Mouse (Mus musculus) liver, embryonic 13.5 days (tissue): ENCODE results near the gene Fyn. TPM values are rescaled to one million over a fixed set of nuclear protein-coding genes. Genes with fewer than 3 reads are reported as not detected.

Experiments
- ATAC-seq: fragments of 200-750 bp; cut with Nextera tagmentation; 2 replicates; pipeline ENCODE4 v1.8.0; 2017; ENCODE audit warnings: low read depth, mild to moderate bottlenecking, moderate number of reproducible peaks, moderate library complexity
- DNase-seq: peaks from one replicate; pipeline ENCODE4 v3.0.0; 2022
- H3K27ac ChIP-seq: fragments of 300-500 bp; sonication (generic); 2 replicates; pipeline ENCODE4 v1.5.1; 2015; ENCODE audit warnings: moderate library complexity, mild to moderate bottlenecking, inconsistent platforms
- H3K27me3 ChIP-seq: fragments of 300-500 bp; sonication (generic); 2 replicates; pipeline ENCODE4 v1.6.1; 2015; ENCODE audit warnings: mild to moderate bottlenecking, inconsistent platforms
- H3K36me3 ChIP-seq: fragments of 300-500 bp; sonication (generic); 2 replicates; pipeline ENCODE4 v1.6.1; 2015; ENCODE audit warnings: mild to moderate bottlenecking, inconsistent platforms
- H3K4me1 ChIP-seq: fragments of 300-500 bp; sonication (generic); replicated peaks from 2 replicates; pipeline ENCODE4 v1.6.1; 2015; ENCODE audit warnings: inconsistent platforms
- H3K4me2 ChIP-seq: fragments of 300-500 bp; sonication (generic); 2 replicates; pipeline ENCODE4 v1.6.1; 2015; ENCODE audit warnings: inconsistent platforms, mild to moderate bottlenecking, moderate library complexity
- H3K4me3 ChIP-seq: fragments of 300-500 bp; sonication (generic); replicated peaks from 2 replicates; pipeline ENCODE4 v1.5.1; 2015; ENCODE audit warnings: mild to moderate bottlenecking, inconsistent platforms
- H3K9ac ChIP-seq: fragments of 300-500 bp; sonication (generic); 2 replicates; pipeline ENCODE4 v1.6.1; 2015; ENCODE audit warnings: mild to moderate bottlenecking, inconsistent platforms
- H3K9me3 ChIP-seq: fragments of 300-500 bp; sonication (generic); replicated peaks from 2 replicates; pipeline ENCODE4 v1.6.1; 2016; ENCODE audit warnings: inconsistent platforms
- WGBS: fragments of 180-500 bp; shearing (Covaris S2); methylation state at CpG from one replicate; pipeline ENCODE4 v1.1.7; 2015; ENCODE audit not compliant: insufficient replicate concordance; 5-methylcytosine and 5-hydroxymethylcytosine counted together
- polyA plus RNA-seq: library from polyadenylated mRNA; unstranded; fragments of >200 nt; fragmentation: Nextera tagmentation; extraction: Ambion mirVana; gene quantifications from 2 replicates; pipeline ENCODE4 v1.2.1, GENCODE M21; 2015

Gene Fyn
- polyA plus RNA-seq, 1 experiment from 2014 or later, result 6.5 TPM

DNA sequence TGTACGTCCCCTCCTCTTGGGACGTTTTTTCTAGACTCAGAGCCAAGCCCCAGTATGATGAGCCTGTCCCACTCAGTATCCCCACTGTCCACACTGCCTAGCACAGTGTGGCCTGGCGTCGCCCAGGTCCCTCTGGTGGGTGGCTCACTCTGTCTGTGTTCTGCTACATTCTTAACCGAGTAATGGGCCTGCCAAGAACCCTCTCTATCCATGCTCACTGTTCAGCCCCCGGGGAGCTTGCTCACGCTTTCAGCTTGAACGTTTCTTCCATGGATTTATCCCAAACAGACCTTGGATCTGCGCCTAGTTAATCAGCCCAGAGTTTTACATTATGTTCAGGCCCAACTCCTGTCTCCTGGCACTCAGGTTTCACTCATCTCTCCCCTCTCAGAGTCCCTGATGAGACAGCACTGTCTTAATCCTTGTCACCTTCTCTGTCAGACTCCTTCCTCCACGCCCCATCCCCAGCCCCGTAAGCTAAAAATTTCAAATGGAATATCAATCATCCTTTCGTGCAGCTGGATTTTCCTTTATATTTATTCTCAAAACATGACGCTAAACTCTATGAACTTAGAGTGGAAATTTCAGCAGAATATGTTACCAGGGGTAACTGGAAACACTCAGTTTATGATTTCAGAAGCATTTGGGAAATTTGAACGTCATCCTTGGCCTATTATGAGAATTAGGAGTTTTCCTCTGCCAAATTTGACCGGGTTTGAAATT lies 174.0 kb downstream of the Fyn start:
- ATAC-seq, result no peak
- H3K27ac ChIP-seq, result no peak overlapping the region
- WGBS, result 74% methylated on average over 15 of the region's 15 CpGs

DNA sequence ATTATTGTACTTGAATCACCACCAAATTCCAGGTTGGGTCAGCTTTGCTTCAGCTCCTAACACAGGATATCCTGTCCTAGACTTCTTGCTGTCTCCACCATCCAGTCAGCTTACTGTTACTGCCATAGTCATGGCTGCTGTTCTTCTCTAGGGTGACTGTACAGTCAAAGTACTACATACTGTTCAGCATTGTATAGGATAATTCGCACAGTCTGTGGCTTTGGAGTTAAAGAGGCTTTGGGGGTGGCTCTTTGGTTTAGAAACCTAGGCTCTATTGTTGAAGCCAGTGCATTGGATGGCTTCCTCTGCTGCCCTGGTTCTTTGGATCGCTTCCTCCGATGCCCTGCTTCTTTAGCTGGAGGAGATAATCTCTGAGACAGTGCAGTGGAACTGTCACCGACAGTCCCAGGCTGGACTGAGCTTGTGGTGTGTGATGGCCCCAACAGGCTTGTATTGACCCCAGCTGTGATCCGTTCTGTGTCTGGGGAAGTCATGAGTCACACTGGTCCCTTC lies 174.7 kb downstream of the Fyn start:
- DNase-seq, result no peak
- H3K36me3 ChIP-seq, result 0 out of 2 replicates have a peak, but pooled peaks cover 2% of the 10 kb centered on the region
- no peak overlapping the region for H3K9ac ChIP-seq
- H3K4me1 ChIP-seq, result 0 out of 2 replicates have a peak, but pooled peaks cover 5% of the 10 kb centered on the region
- no peak for ATAC-seq
- H3K9me3 ChIP-seq, result no peaks in the 10 kb centered on the region
- no peaks in the 10 kb centered on the region for H3K27me3 ChIP-seq
- 78% methylated on average over 5 of the region's 5 CpGs for WGBS
- no peak overlapping the region for H3K4me3 ChIP-seq
- no peak overlapping the region for H3K4me2 ChIP-seq
- H3K27ac ChIP-seq, result no peak overlapping the region

More for the DNA sequence above, 174.0 kb downstream of the Fyn start:
- 0 out of 2 replicates have a peak, but pooled peaks cover 5% of the 10 kb centered on the region for H3K4me1 ChIP-seq
- no peak for DNase-seq
- no peak overlapping the region for H3K9ac ChIP-seq
- no peak overlapping the region for H3K4me3 ChIP-seq
- H3K36me3 ChIP-seq, result 0 out of 2 replicates have a peak, but pooled peaks cover 2% of the 10 kb centered on the region
- no peaks in the 10 kb centered on the region for H3K9me3 ChIP-seq
- no peaks in the 10 kb centered on the region for H3K27me3 ChIP-seq
- no peak overlapping the region for H3K4me2 ChIP-seq

DNA sequence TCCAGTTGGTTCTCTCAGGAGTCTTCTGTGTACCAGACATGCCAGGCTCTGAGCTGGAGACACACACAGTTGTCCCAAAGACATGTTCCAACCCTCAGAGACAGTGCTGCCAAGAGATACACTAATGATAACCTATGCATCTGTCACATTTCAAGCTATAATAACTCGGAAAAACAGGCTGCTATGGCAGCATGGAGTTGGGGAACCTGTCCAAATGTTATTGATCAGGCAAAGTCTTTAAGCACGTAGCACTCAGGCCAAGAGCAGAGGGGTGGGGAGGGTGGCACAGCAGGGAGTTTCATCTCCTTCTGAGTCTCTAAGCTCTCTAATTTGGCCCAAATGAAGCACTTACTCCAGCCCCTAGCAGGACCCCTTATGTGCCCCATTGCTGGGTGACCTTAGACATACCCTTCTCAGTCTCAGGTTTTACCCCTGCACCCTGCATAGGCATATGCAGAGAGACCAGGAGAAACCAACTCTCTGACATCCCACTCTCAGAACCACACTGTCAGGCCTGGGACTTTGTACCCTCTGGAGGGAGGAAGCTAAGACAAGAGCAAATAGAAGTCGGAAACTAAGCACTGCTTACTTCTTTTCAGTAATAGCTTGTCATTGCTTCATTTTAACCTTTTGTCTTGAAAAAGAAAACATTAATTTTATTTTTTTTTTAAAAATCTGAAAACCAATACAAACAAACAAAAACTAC lies 178.9 kb downstream of the Fyn start:
- no peak overlapping the region for H3K4me3 ChIP-seq
- 59% methylated on average over 3 of the region's 3 CpGs for WGBS
- H3K27ac ChIP-seq, result no peak overlapping the region
- DNase-seq (no peak), ATAC-seq (no peak)
- 0 out of 2 replicates have a peak, but pooled peaks cover 2% of the 10 kb centered on the region for H3K36me3 ChIP-seq
- H3K9ac ChIP-seq, result no peak overlapping the region
- H3K4me2 ChIP-seq, result no peak overlapping the region
- H3K9me3 ChIP-seq, result no peaks in the 10 kb centered on the region
- H3K27me3 ChIP-seq, result no peaks in the 10 kb centered on the region
- no peaks in the 10 kb centered on the region for H3K4me1 ChIP-seq

DNA sequence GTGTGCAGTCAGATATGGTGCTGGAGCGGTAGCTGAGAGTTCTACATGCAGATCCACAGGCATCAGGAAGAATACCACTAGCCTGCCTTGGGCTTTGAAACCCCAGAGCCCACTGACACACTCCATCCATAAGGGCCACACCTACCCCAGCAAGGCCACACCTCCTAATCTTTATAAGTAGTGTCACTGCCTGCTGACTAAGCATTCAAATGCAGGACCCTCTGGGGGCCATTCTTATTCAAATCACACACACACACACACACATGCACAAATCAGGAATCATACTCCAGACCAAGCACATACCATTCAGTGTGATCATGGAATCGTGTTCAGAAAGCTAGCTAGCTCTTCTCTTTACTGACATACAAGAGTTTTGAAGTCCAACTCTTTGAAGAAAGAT lies 182.1 kb downstream of the Fyn start:
- DNase-seq (no peak), ATAC-seq (no peak)
- WGBS, result 71% methylated on average over 2 of the region's 2 CpGs
- Histone ChIP-seq H3K4me2 (no peak overlapping the region), H3K9ac (no peak overlapping the region), H3K27me3 (no peaks in the 10 kb centered on the region), H3K9me3 (no peaks in the 10 kb centered on the region), H3K27ac (no peak overlapping the region), H3K4me3 (no peak overlapping the region), H3K36me3 (peaks cover 4% of the 10 kb centered on the region; the same call in 1 of the 2 replicates), H3K4me1 (peaks cover 13% of the 10 kb centered on the region)

- Histone ChIP-seq H3K9ac (no peak overlapping the region), H3K36me3 (peaks cover 4% of the 10 kb centered on the region; the same call in 1 of the 2 replicates), H3K4me1 (peaks cover 21% of the 10 kb centered on the region), H3K4me2 (no peak overlapping the region), H3K9me3 (no peaks in the 10 kb centered on the region), H3K27ac (no peak overlapping the region), H3K4me3 (no peak overlapping the region), H3K27me3 (no peaks in the 10 kb centered on the region)
- ATAC-seq (no peak), DNase-seq (no peak)
- whole genome bisulfite sequencing, result 79% methylated on average over 9 of the region's 9 CpGs
Observed at GRCm38 (mm10) chr10:39551637-39552185, 183.1 kb downstream of the Fyn start.

GRCm38 (mm10) chr10:39552351-39552814 lies 183.7 kb downstream of the Fyn start:
- Histone ChIP-seq H3K9me3 (no peaks in the 10 kb centered on the region), H3K27me3 (no peaks in the 10 kb centered on the region), H3K9ac (no peak overlapping the region), H3K27ac (no peak overlapping the region), H3K4me3 (no peak overlapping the region), H3K4me2 (no peak overlapping the region), H3K4me1 (peaks cover 21% of the 10 kb centered on the region), H3K36me3 (peaks cover 4% of the 10 kb centered on the region; the same call in 1 of the 2 replicates)
- 78% methylated on average over 6 of the region's 6 CpGs for whole genome bisulfite sequencing
- DNase-seq, result no peak
- ATAC-seq, result no peak

- Histone ChIP-seq H3K4me3 (no peak overlapping the region), H3K27ac (no peak overlapping the region), H3K9ac (no peak overlapping the region), H3K4me2 (no peak overlapping the region), H3K4me1 (peaks cover 23% of the 10 kb centered on the region), H3K27me3 (no peaks in the 10 kb centered on the region), H3K36me3 (peaks cover 4% of the 10 kb centered on the region; the same call in 1 of the 2 replicates), H3K9me3 (no peaks in the 10 kb centered on the region)
- ATAC-seq (no peak), DNase-seq (no peak)
- WGBS, result 67% methylated on average over 5 of the region's 5 CpGs
Observed at GRCm38 (mm10) chr10:39552903-39553302, 184.2 kb downstream of the Fyn start.

- H3K4me1 ChIP-seq, result peaks cover 32% of the 10 kb centered on the region
- H3K4me2 ChIP-seq, result no peak overlapping the region
- no peak overlapping the region for H3K9ac ChIP-seq
- WGBS, result 44% methylated on average over 7 of the region's 7 CpGs
- no peak overlapping the region for H3K4me3 ChIP-seq
- no peaks in the 10 kb centered on the region for H3K27me3 ChIP-seq
- ATAC-seq (peak; percentile 45; the same call in 1 of the 2 replicates), DNase-seq (no peak)
- H3K27ac ChIP-seq, result peak overlapping the region; percentile 47
- H3K36me3 ChIP-seq, result peaks cover 4% of the 10 kb centered on the region; the same call in 1 of the 2 replicates
- H3K9me3 ChIP-seq, result no peaks in the 10 kb centered on the region
Observed at GRCm38 (mm10) chr10:39555289-39555715, 186.6 kb downstream of the Fyn start.

DNA sequence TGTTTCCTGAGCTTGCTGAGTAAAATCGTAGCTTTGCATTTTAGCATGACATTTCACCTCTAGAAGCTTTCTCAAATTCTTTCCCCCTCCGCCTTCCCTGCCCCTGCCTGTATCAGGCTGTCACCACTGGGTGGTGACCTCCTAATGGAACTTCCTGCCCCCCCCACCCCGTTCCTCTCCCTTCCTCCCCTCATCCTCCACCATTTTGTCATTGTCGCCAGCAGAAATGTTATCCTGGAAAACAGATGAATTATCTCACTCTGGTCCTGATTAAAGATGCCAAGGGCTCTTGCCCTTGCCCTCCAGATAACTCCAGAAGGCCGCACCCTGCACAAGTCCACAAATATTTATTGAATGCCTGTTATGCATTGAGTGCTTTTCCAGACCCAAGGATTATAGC lies 187.1 kb downstream of the Fyn start:
- H3K27me3 ChIP-seq, result no peaks in the 10 kb centered on the region
- peaks cover 4% of the 10 kb centered on the region; the same call in 1 of the 2 replicates for H3K36me3 ChIP-seq
- no peak overlapping the region for H3K9ac ChIP-seq
- H3K4me1 ChIP-seq, result peaks cover 32% of the 10 kb centered on the region
- no peak overlapping the region for H3K4me3 ChIP-seq
- H3K9me3 ChIP-seq, result no peaks in the 10 kb centered on the region
- H3K27ac ChIP-seq, result no peak overlapping the region
- WGBS, result 40% methylated on average over 5 of the region's 5 CpGs
- DNase-seq (no peak), ATAC-seq (peak; percentile 63; the same call in 1 of the 2 replicates)
- H3K4me2 ChIP-seq, result no peak overlapping the region

GRCm38 (mm10) chr10:39557360-39557759 lies 188.7 kb downstream of the Fyn start:
- H3K36me3 ChIP-seq, result peaks cover 4% of the 10 kb centered on the region; the same call in 1 of the 2 replicates
- H3K4me1 ChIP-seq, result peaks cover 32% of the 10 kb centered on the region
- H3K9ac ChIP-seq, result no peak overlapping the region
- H3K4me2 ChIP-seq, result no peak overlapping the region
- no peak overlapping the region; the same call in 1 of the 2 replicates for H3K27ac ChIP-seq
- no peak overlapping the region for H3K4me3 ChIP-seq
- H3K27me3 ChIP-seq, result no peaks in the 10 kb centered on the region
- WGBS, result 80% methylated on average over 9 of the region's 9 CpGs
- no peak for DNase-seq
- no peaks in the 10 kb centered on the region for H3K9me3 ChIP-seq
- ATAC-seq, result no peak

- Histone ChIP-seq H3K27ac (no peak overlapping the region), H3K4me3 (no peak overlapping the region), H3K4me2 (no peak overlapping the region), H3K27me3 (no peaks in the 10 kb centered on the region), H3K4me1 (peaks cover 32% of the 10 kb centered on the region), H3K36me3 (peaks cover 4% of the 10 kb centered on the region; the same call in 1 of the 2 replicates), H3K9ac (no peak overlapping the region), H3K9me3 (no peaks in the 10 kb centered on the region)
- ATAC-seq (no peak), DNase-seq (no peak)
- 66% methylated on average over 7 of the region's 7 CpGs for WGBS
Observed at GRCm38 (mm10) chr10:39557851-39558250, 189.2 kb downstream of the Fyn start.
